Mouse (Mus musculus): ENCODE results near the gene Serpinb3d. TPM values are rescaled to one million over a fixed set of nuclear protein-coding genes. Genes with fewer than 3 reads are reported as not detected.
"Not testable (repeated sequence)": the region's sequence is repeated elsewhere in the genome, so short reads cannot be mapped to it uniquely, and the experiment has no call there.

The Serpinb3d gene
- not detected in 2 replicates for polyA plus RNA-seq (2015; fragmentation: Nextera tagmentation; extraction: Ambion mirVana)

GRCm38 (mm10) chr1:107083406-107083805 lies at the start of gene Serpinb3d:
Gene Serpinb3d (minus strand): TSS chr1:107083506.
- no peaks in the 10 kb centered on the region for H3K9me3 ChIP-seq
- H3K4me2 ChIP-seq = no peak within 1 kb of the TSS
- H3K36me3 ChIP-seq = no peaks in the 10 kb centered on the region
- H3K9ac ChIP-seq = no peak within 1 kb of the TSS
- H3K27me3 ChIP-seq = no peaks in the 10 kb centered on the region
- ATAC-seq (ENCODE audit: low FRiP score, low read depth) = no peak
- H3K4me1 ChIP-seq (replicated peaks) = no peaks in the 10 kb centered on the region
- no peak within 1 kb of the TSS for H3K4me3 ChIP-seq
- no peak within 1 kb of the TSS for H3K27ac ChIP-seq (replicated peaks)

GRCm38 (mm10) chr1:107127453-107127852 lies 44.1 kb upstream of the Serpinb3d start:
- H3K27ac ChIP-seq (replicated peaks); H3K36me3 ChIP-seq; H3K27me3 ChIP-seq; H3K4me3 ChIP-seq; H3K4me2 ChIP-seq; H3K9me3 ChIP-seq; ATAC-seq (ENCODE audit: low FRiP score, low read depth); H3K9ac ChIP-seq; H3K4me1 ChIP-seq (replicated peaks): not testable (repeated sequence)

- no peak overlapping the region for H3K27ac ChIP-seq (replicated peaks)
- no peaks in the 10 kb centered on the region for H3K9me3 ChIP-seq
- WGBS = 80% methylated on average over 2 of the region's 2 CpGs
- no peak overlapping the region for H3K9ac ChIP-seq
- no peaks in the 10 kb centered on the region for H3K27me3 ChIP-seq
- no peak overlapping the region for H3K4me2 ChIP-seq
- ATAC-seq (ENCODE audit: low FRiP score, low read depth) = no peak
- no peak overlapping the region for H3K4me3 ChIP-seq
- no peaks in the 10 kb centered on the region for H3K4me1 ChIP-seq (replicated peaks)
- no peaks in the 10 kb centered on the region for H3K36me3 ChIP-seq
These were observed 15.1 kb upstream of the Serpinb3d start for GRCm38 (mm10) chr1:107098417-107098816.

- H3K36me3 ChIP-seq = no peaks in the 10 kb centered on the region
- no peaks in the 10 kb centered on the region for H3K4me1 ChIP-seq (replicated peaks)
- 82% methylated on average over 1 of the region's 1 CpGs for WGBS
These were observed 31.1 kb downstream of the Serpinb3d start, which contains the start of gene Serpinb3a for GRCm38 (mm10) chr1:107052203-107052602. Gene Serpinb3a (minus strand): TSS chr1:107052303.

GRCm38 (mm10) chr1:107034236-107034635 lies 49.1 kb downstream of the Serpinb3d start:
- H3K4me2 ChIP-seq; H3K27ac ChIP-seq (replicated peaks); H3K9me3 ChIP-seq; ATAC-seq (ENCODE audit: low FRiP score, low read depth); H3K4me3 ChIP-seq; H3K4me1 ChIP-seq (replicated peaks); H3K9ac ChIP-seq; H3K36me3 ChIP-seq; H3K27me3 ChIP-seq: not testable (repeated sequence)
- 95% methylated on average over 3 of the region's 3 CpGs for WGBS

More at GRCm38 (mm10) chr1:107052203-107052602, 31.1 kb downstream of the Serpinb3d start, which contains the start of gene Serpinb3a:
- H3K4me3 ChIP-seq = no peak within 1 kb of the TSS
- no peak within 1 kb of the TSS for H3K9ac ChIP-seq
- H3K4me2 ChIP-seq = no peak within 1 kb of the TSS
- H3K9me3 ChIP-seq = no peaks in the 10 kb centered on the region
- no peaks in the 10 kb centered on the region for H3K27me3 ChIP-seq
- H3K27ac ChIP-seq (replicated peaks) = no peak within 1 kb of the TSS
- ATAC-seq (ENCODE audit: low FRiP score, low read depth) = no peak

Other genes with a start within 250 kb of the Serpinb3d start
- gene Serpinb5, start 222.3 kb downstream of the Serpinb3d start, polyA plus RNA-seq (2015; fragmentation: Nextera tagmentation; extraction: Ambion mirVana) = 0.16 and 0.33 TPM in 2 replicates
- gene Serpinb12, start 149.1 kb downstream of the Serpinb3d start, polyA plus RNA-seq (2015; fragmentation: Nextera tagmentation; extraction: Ambion mirVana) = 0.09 TPM in 1 of 2 replicates, not detected in the other
- gene Serpinb13, start 102.5 kb downstream of the Serpinb3d start, polyA plus RNA-seq (2015; fragmentation: Nextera tagmentation; extraction: Ambion mirVana) = not detected in 2 replicates
- not detected in 2 replicates for gene Serpinb3a, start 31.2 kb downstream of the Serpinb3d start, polyA plus RNA-seq (2015; fragmentation: Nextera tagmentation; extraction: Ambion mirVana)
- not detected in 2 replicates for gene Serpinb3b, start 194.9 kb upstream of the Serpinb3d start, polyA plus RNA-seq (2015; fragmentation: Nextera tagmentation; extraction: Ambion mirVana)
- gene Serpinb3c, start 194.9 kb upstream of the Serpinb3d start, polyA plus RNA-seq (2015; fragmentation: Nextera tagmentation; extraction: Ambion mirVana) = not detected in 2 replicates